Mouse (Mus musculus) thymus, adult 2 months (tissue): ENCODE data around the gene Ggcx. TPM values are rescaled to one million over a fixed set of nuclear protein-coding genes. Genes with fewer than 3 reads are reported as not detected.
"Not testable (repeated sequence)": the region's sequence is repeated elsewhere in the genome, so short reads cannot be mapped to it uniquely, and the experiment has no call there.

ENCODE experiments used
- DNase-seq: peaks from one replicate; pipeline ENCODE4 v3.0.0; 2021
- H3K27ac ChIP-seq: fragments of 200-500 bp; 2 replicates; pipeline ENCODE4 v1.5.1; 2012; ENCODE audit warnings: low read length, control low read depth; ENCODE audit not compliant: control insufficient read depth, insufficient read depth
- H3K27me3 ChIP-seq: fragments of 200-500 bp; 2 replicates; pipeline ENCODE4 v1.6.1; 2012; ENCODE audit warnings: mild to moderate bottlenecking, low read length, moderate library complexity, mixed read lengths; ENCODE audit not compliant: control insufficient read depth, insufficient read depth
- H3K36me3 ChIP-seq: fragments of 200-500 bp; 2 replicates; pipeline ENCODE4 v1.6.1; 2012; ENCODE audit warnings: mild to moderate bottlenecking, low read length, moderate library complexity; ENCODE audit not compliant: control insufficient read depth, insufficient read depth
- H3K4me1 ChIP-seq: fragments of 200-500 bp; replicated peaks from 2 replicates; pipeline ENCODE4 v1.6.1; 2012; ENCODE audit warnings: low read length; ENCODE audit not compliant: control insufficient read depth, insufficient read depth
- H3K4me3 ChIP-seq: fragments of 200-500 bp; 2 replicates; pipeline ENCODE4 v1.5.1; 2012; ENCODE audit warnings: mild to moderate bottlenecking, low read length, control low read depth, moderate library complexity; ENCODE audit not compliant: control insufficient read depth, insufficient read depth
- CTCF ChIP-seq: fragments of 200-500 bp; IDR thresholded peaks from 2 replicates; pipeline ENCODE4 v1.5.1; 2012; ENCODE audit warnings: mild to moderate bottlenecking, control low read depth, low read length, moderate library complexity, borderline replicate concordance; ENCODE audit not compliant: control insufficient read depth, poor library complexity, insufficient read depth; ENCODE audit errors: extremely low read depth
- POLR2A ChIP-seq: fragments of 200-500 bp; IDR thresholded peaks from 2 replicates; pipeline ENCODE4 v1.6.1; 2012; ENCODE audit warnings: mild to moderate bottlenecking, low read length, control low read depth, moderate library complexity; ENCODE audit not compliant: control insufficient read depth, poor library complexity, insufficient read depth; ENCODE audit errors: extremely low read depth
- WGBS: fragments of 180-500 bp; shearing (Covaris S2); methylation state at CpG from one replicate; pipeline ENCODE4 v1.1.7; 2018; 5-methylcytosine and 5-hydroxymethylcytosine counted together
- polyA plus RNA-seq: library from polyadenylated mRNA; depleted of rRNA; stranded (reverse); fragments of >200 nt; gene quantifications from 2 replicates; pipeline ENCODE4 v1.2.3, GENCODE M21; 2012

Gene Ggcx
- polyA plus RNA-seq, 1 experiment, result 14.0 TPM

- no peak for TF ChIP-seq POLR2A
- TF ChIP-seq CTCF, result no peak
- 100% methylated on average over 1 of the region's 1 CpGs for WGBS
- DNase-seq, result no peak
- H3K27ac ChIP-seq, result no peak overlapping the region
- H3K36me3 ChIP-seq, result no peaks in the 10 kb centered on the region
- H3K27me3 ChIP-seq, result no peaks in the 10 kb centered on the region
- no peak overlapping the region for H3K4me3 ChIP-seq
- peaks cover 4% of the 10 kb centered on the region for H3K4me1 ChIP-seq
Observed at GRCm38 (mm10) chr6:72442921-72443604, 29.0 kb downstream of the Ggcx start.

GRCm38 (mm10) chr6:72445011-72445410 is 30.9 kb downstream of the Ggcx start:
- TF ChIP-seq POLR2A, result no peak
- TF ChIP-seq CTCF, result no peak
- peaks cover 4% of the 10 kb centered on the region for H3K4me1 ChIP-seq
- H3K4me3 ChIP-seq, result no peak overlapping the region
- no peak overlapping the region for H3K27ac ChIP-seq
- no peak for DNase-seq
- no peaks in the 10 kb centered on the region for H3K36me3 ChIP-seq
- H3K27me3 ChIP-seq, result no peaks in the 10 kb centered on the region

- 91% methylated on average over 2 of the region's 2 CpGs for WGBS
- Histone ChIP-seq H3K27me3 (no peaks in the 10 kb centered on the region), H3K36me3 (no peaks in the 10 kb centered on the region), H3K27ac (no peak overlapping the region), H3K4me1 (no peaks in the 10 kb centered on the region), H3K4me3 (no peak overlapping the region)
- TF ChIP-seq CTCF, result no peak
- no peak for TF ChIP-seq POLR2A
- no peak for DNase-seq
Observed at GRCm38 (mm10) chr6:72447487-72447886, 33.4 kb downstream of the Ggcx start.

- 92% methylated on average over 2 of the region's 2 CpGs for WGBS
Observed at GRCm38 (mm10) chr6:72451778-72452177, 37.7 kb downstream of the Ggcx start.

GRCm38 (mm10) chr6:72452329-72452728 is 38.2 kb downstream of the Ggcx start:
- no peak overlapping the region for H3K4me3 ChIP-seq
- no peak for DNase-seq
- no peaks in the 10 kb centered on the region for H3K36me3 ChIP-seq
- WGBS, result 93% methylated on average over 2 of the region's 2 CpGs
- no peaks in the 10 kb centered on the region for H3K27me3 ChIP-seq
- TF ChIP-seq CTCF, result no peak
- no peak for TF ChIP-seq POLR2A
- no peak overlapping the region for H3K27ac ChIP-seq
- H3K4me1 ChIP-seq, result no peaks in the 10 kb centered on the region

More at GRCm38 (mm10) chr6:72451778-72452177, 37.7 kb downstream of the Ggcx start:
- H3K27me3 ChIP-seq, H3K4me3 ChIP-seq, DNase-seq, H3K27ac ChIP-seq, H3K4me1 ChIP-seq, H3K36me3 ChIP-seq: not testable (repeated sequence)

GRCm38 (mm10) chr6:72453578-72453977 is 39.5 kb downstream of the Ggcx start:
- Histone ChIP-seq H3K36me3 (no peaks in the 10 kb centered on the region), H3K4me3 (no peak overlapping the region), H3K27me3 (no peaks in the 10 kb centered on the region), H3K4me1 (no peaks in the 10 kb centered on the region), H3K27ac (no peak overlapping the region)
- DNase-seq, result no peak
- TF ChIP-seq CTCF, result no peak
- no peak for TF ChIP-seq POLR2A
- WGBS, result 93% methylated on average over 3 of the region's 3 CpGs

- Histone ChIP-seq H3K4me1 (no peaks in the 10 kb centered on the region), H3K27me3 (no peaks in the 10 kb centered on the region), H3K4me3 (no peak overlapping the region), H3K27ac (peak overlapping the region; percentile 23; the same call in 1 of the 2 replicates), H3K36me3 (no peaks in the 10 kb centered on the region)
- DNase-seq, result no peak
- TF ChIP-seq POLR2A, result no peak
- no peak for TF ChIP-seq CTCF
- WGBS, result 88% methylated on average over 7 of the region's 7 CpGs
Observed at GRCm38 (mm10) chr6:72454072-72454746, 40.1 kb downstream of the Ggcx start.
